Mouse (Mus musculus) brain, embryonic 14.5 days (tissue): ENCODE data around the gene Atp1a1. TPM values are rescaled to one million over a fixed set of nuclear protein-coding genes. Genes with fewer than 3 reads are reported as not detected.

Source experiments
- DNase-seq: peaks from one replicate; pipeline ENCODE4 v3.0.0-alpha.2; 2011; ENCODE audit warnings: low read depth
- CTCF ChIP-seq: fragments of 200-500 bp; IDR thresholded peaks from 2 replicates; pipeline ENCODE4 v1.5.1; 2012; ENCODE audit warnings: inconsistent platforms, mild to moderate bottlenecking, moderate library complexity, borderline replicate concordance; ENCODE audit not compliant: insufficient read depth, insufficient read length; ENCODE audit errors: extremely low read depth
- POLR2A ChIP-seq: fragments of 200-500 bp; IDR thresholded peaks from 2 replicates; pipeline ENCODE4 v1.6.1; 2012; ENCODE audit warnings: mild to moderate bottlenecking, inconsistent platforms, borderline replicate concordance; ENCODE audit not compliant: poor library complexity, insufficient read depth, insufficient read length, severe bottlenecking; ENCODE audit errors: extremely low read depth
- polyA plus RNA-seq: library from polyadenylated mRNA; depleted of rRNA; stranded (reverse); fragments of >200 nt; gene quantifications from 2 replicates; pipeline ENCODE4 v1.2.3, GENCODE M21; 2012

Gene Atp1a1
- polyA plus RNA-seq, 1 experiment: 129 TPM

- TF ChIP-seq POLR2A (no peak), CTCF (no peak)
- no peak for DNase-seq
Measured at GRCm38 (mm10) chr3:101578072-101578471, 26.4 kb downstream of the Atp1a1 start.

DNA sequence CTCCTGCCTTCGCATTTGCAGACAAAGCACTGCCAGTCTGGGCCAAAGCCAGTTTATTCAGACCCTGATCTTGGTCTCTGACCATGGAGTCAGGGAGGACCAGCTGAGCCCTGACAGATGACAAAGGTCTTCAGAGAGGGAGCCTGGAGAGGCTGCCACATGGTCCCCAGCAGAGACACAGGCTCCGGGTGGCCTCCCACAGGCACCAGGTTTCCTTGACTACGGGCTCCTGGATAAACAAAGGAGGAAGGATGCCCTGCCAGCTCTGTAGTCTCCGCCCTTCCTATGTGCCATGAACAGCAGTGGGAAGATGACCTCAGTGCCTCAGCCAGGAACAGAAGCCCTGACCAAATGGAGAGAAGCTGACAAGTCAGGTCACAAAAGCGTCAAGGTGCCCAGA lies 27.1 kb downstream of the Atp1a1 start:
- TF ChIP-seq POLR2A: no peak
- no peak for TF ChIP-seq CTCF
- DNase-seq: peak; percentile 79

GRCm38 (mm10) chr3:101575527-101576085 lies 28.9 kb downstream of the Atp1a1 start:
- no peak for TF ChIP-seq CTCF
- no peak for TF ChIP-seq POLR2A
- DNase-seq: no peak

GRCm38 (mm10) chr3:101574463-101575193 lies 29.9 kb downstream of the Atp1a1 start:
- no peak for DNase-seq
- no peak for TF ChIP-seq POLR2A
- TF ChIP-seq CTCF: no peak

- no peak for TF ChIP-seq CTCF
- TF ChIP-seq POLR2A: no peak
- DNase-seq: no peak
Measured at GRCm38 (mm10) chr3:101572991-101573390, 31.5 kb downstream of the Atp1a1 start.

- TF ChIP-seq POLR2A (no peak), CTCF (no peak)
- DNase-seq: peak; percentile 81
Measured at GRCm38 (mm10) chr3:101572174-101572626, 32.3 kb downstream of the Atp1a1 start.

- peak; percentile 68 for DNase-seq
Measured at GRCm38 (mm10) chr3:101571515-101572130, 32.9 kb downstream of the Atp1a1 start.

GRCm38 (mm10) chr3:101570747-101571514 lies 33.6 kb downstream of the Atp1a1 start:
- TF ChIP-seq CTCF (no peak), POLR2A (no peak)
- peak; percentile 22 for DNase-seq

More at GRCm38 (mm10) chr3:101571515-101572130, 32.9 kb downstream of the Atp1a1 start:
- TF ChIP-seq CTCF: no peak
- no peak for TF ChIP-seq POLR2A

- DNase-seq: peak; percentile 4
- TF ChIP-seq POLR2A (no peak), CTCF (no peak)
Measured at GRCm38 (mm10) chr3:101570246-101570645, 34.2 kb downstream of the Atp1a1 start.

GRCm38 (mm10) chr3:101568627-101569026 lies 35.9 kb downstream of the Atp1a1 start:
- DNase-seq: no peak
- TF ChIP-seq POLR2A (no peak), CTCF (no peak)

- DNase-seq: peak; percentile 5
- TF ChIP-seq CTCF (no peak), POLR2A (no peak)
Measured at GRCm38 (mm10) chr3:101564011-101564410, 40.5 kb downstream of the Atp1a1 start.

GRCm38 (mm10) chr3:101562510-101563209 lies 41.8 kb downstream of the Atp1a1 start:
- TF ChIP-seq CTCF: no peak
- TF ChIP-seq POLR2A: no peak
- peak; percentile 45 for DNase-seq
